Mouse (Mus musculus) frontal cortex, adult 2 months (tissue): ENCODE measurements around the gene Tmem229b. TPM values are rescaled to one million over a fixed set of nuclear protein-coding genes. Genes with fewer than 3 reads are reported as not detected.
"Not testable (repeated sequence)": the region's sequence is repeated elsewhere in the genome, so short reads cannot be mapped to it uniquely, and the experiment has no call there.

Source experiments
- DNase-seq, 2 experiments: peaks; one replicate each; pipeline ENCODE4 v3.0.0; 2022; ENCODE audit warnings: low spot score in 1 of 2; ENCODE audit errors: extremely low spot score in 1 of 2
- polyA plus RNA-seq: library from polyadenylated mRNA; depleted of rRNA; stranded (reverse); fragments of >200 nt; gene quantifications from 2 replicates; pipeline ENCODE4 v1.2.3, GENCODE M21; 2012; rRNA removed

Gene Tmem229b
- 18.9 and 21.6 TPM in 2 replicates for polyA plus RNA-seq

GRCm38 (mm10) chr12:79007126-79007753 is at the start of gene Tmem229b:
Tmem229b (minus strand) TSS chr12:79007627.
- peak in 1 of 2 experiments; percentile 58 for DNase-seq

GRCm38 (mm10) chr12:79055276-79055675 is 47.8 kb upstream of the Tmem229b start:
- peak in 1 of 2 experiments; percentile 18 for DNase-seq

GRCm38 (mm10) chr12:79052073-79052472 is 44.6 kb upstream of the Tmem229b start:
- no peak for DNase-seq

- DNase-seq: no peak
Measured at GRCm38 (mm10) chr12:79050545-79051212, 43.3 kb upstream of the Tmem229b start.

- DNase-seq: no peak
Measured at GRCm38 (mm10) chr12:79049807-79050206, 42.4 kb upstream of the Tmem229b start.

GRCm38 (mm10) chr12:79048898-79049297 is 41.5 kb upstream of the Tmem229b start:
- no peak for DNase-seq

- DNase-seq: no peak
Measured at GRCm38 (mm10) chr12:79047203-79047602, 39.8 kb upstream of the Tmem229b start.

GRCm38 (mm10) chr12:79046171-79046570 is 38.7 kb upstream of the Tmem229b start:
- DNase-seq: peak in 1 of 2 experiments; percentile 35

GRCm38 (mm10) chr12:79044668-79045067 is 37.2 kb upstream of the Tmem229b start:
- DNase-seq: peak in 1 of 2 experiments; percentile 18

- no peak for DNase-seq
Measured at GRCm38 (mm10) chr12:79041436-79041835, 34.0 kb upstream of the Tmem229b start.

- DNase-seq: no peak
Measured at GRCm38 (mm10) chr12:79040201-79040827, 32.9 kb upstream of the Tmem229b start.

- no peak for DNase-seq
Measured at GRCm38 (mm10) chr12:79039708-79040107, 32.3 kb upstream of the Tmem229b start.

GRCm38 (mm10) chr12:79035349-79035748 is 27.9 kb upstream of the Tmem229b start:
- no peak for DNase-seq

- no peak for DNase-seq
Measured at GRCm38 (mm10) chr12:79034331-79034730, 26.9 kb upstream of the Tmem229b start.

- peak in 1 of 2 experiments; percentile 32 for DNase-seq
Measured at GRCm38 (mm10) chr12:79028911-79029861, 21.8 kb upstream of the Tmem229b start, which contains the start of gene Plekhh1. Plekhh1 (plus strand) TSS chr12:79029163.

- not testable (repeated sequence) for DNase-seq
Measured at GRCm38 (mm10) chr12:79027526-79027925, 20.1 kb upstream of the Tmem229b start.

- DNase-seq: peak; percentile 39 to 80
Measured at GRCm38 (mm10) chr12:79022882-79023281, 15.5 kb upstream of the Tmem229b start.

- no peak for DNase-seq
Measured at GRCm38 (mm10) chr12:79021902-79022301, 14.5 kb upstream of the Tmem229b start.

- DNase-seq: no peak
Measured at GRCm38 (mm10) chr12:79017994-79018399, 10.6 kb upstream of the Tmem229b start.

GRCm38 (mm10) chr12:79016109-79016508 is 8.7 kb upstream of the Tmem229b start:
- DNase-seq: no peak
